Mouse (Mus musculus): ENCODE measurements around the gene Cenpo. TPM values are rescaled to one million over a fixed set of nuclear protein-coding genes. Genes with fewer than 3 reads are reported as not detected.
A peak's percentile ranks its signal among the peaks of the same experiment; 100 is the strongest.

The Cenpo gene
- total RNA-seq, 2 experiments from 2014 or later = 7.0 to 7.3 TPM

- intact Hi-C loops (cut with DNase I) = no loop called here
- peak; percentile 35 for DNase-seq
Observed at GRCm38 (mm10) chr12:4201454-4202200, 32.5 kb downstream of the Cenpo start.

DNA sequence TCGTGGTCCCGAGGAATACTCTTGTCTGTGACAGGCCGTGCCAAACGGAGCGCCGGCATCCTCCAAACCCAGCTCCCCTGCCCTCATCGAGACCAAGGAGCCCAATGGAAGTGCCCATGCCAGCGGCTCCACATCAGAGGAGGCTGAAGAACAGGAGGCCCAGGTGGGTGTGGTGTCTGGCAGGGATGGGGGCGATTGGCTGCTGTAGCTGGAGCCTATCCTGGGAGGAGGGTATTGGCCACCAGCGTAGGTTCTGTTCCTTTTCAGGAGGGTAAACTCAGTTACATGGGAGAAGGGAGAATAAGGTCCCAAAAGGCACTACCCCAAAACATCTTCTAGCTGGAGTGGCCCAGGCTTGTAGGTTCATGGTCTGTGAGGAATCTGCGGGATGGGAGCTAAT lies 34.8 kb downstream of the Cenpo start:
- intact Hi-C loops (cut with DNase I) = no loop called here
- no peak for DNase-seq

GRCm38 (mm10) chr12:4198702-4199101 lies 35.4 kb downstream of the Cenpo start:
- intact Hi-C loops (cut with DNase I) = no loop called here
- no peak for DNase-seq

- intact Hi-C loops (cut with DNase I) = no loop called here
- no peak for DNase-seq
Observed at GRCm38 (mm10) chr12:4194643-4195042, 39.5 kb downstream of the Cenpo start.

DNA sequence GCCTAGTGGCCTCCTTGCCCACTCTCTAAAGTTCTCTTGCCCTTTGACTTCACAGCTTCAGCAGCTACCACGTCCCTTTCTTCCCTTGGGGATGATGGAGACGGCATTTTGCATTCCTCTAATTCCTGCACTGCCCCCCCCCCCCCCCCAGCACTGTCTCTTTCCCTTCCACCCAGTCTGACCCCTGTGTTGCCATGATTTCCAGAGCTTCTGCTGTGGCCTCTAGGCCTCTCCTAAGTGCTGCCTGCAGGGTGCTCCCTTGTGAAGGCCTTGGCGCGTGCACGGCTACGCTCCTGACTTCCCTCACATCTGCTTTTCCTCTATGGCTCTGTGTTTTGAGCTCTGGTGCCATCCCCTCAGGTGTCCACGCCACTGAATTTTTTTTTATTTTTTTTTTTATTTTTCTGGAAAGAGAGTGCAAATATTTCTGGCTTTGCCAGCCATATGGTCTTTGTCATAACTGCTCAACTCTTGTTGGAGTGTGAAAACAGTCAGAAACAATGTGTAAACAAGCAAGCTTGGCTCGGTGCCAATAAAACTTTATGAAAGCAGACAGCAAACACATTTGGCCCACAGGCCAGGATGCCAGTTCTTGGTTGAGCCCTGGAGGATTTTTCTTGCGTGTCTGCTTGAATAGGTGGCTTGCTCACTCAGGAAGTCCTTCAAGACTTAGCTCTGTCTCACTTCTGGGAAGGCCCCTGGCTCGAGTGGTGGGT lies 40.9 kb downstream of the Cenpo start:
- intact Hi-C loops (cut with DNase I) = no loop called here
- DNase-seq = no peak

DNA sequence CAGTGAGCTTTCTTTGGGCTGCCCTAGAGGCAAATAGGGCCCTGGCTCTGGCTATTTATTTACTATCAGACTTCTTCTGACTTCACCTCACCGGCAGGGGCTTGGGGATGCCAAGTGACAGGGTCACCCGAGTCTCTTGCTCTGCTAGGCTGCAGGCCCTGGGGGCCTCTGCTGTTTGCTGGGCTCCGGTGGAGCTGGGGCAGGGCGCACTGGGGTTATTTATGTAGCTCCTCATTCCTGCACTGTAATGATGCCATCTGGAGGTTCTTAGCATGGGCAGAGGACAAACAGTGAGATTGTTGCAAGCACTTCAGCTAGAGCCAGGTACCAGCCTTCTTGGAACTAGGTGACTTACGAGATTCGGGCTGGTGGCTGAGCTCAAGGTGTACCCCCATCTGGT lies 41.6 kb downstream of the Cenpo start:
- intact Hi-C loops (cut with DNase I) = no loop called here
- no peak for DNase-seq

GRCm38 (mm10) chr12:4189060-4189447 lies 45.0 kb downstream of the Cenpo start:
- intact Hi-C loops (cut with DNase I) = no loop called here

GRCm38 (mm10) chr12:4188171-4189059 lies 45.7 kb downstream of the Cenpo start:
- DNase-seq = peak; percentile 78
- intact Hi-C loops (cut with DNase I) = no loop called here

More at GRCm38 (mm10) chr12:4189060-4189447, 45.0 kb downstream of the Cenpo start:
- peak; percentile 48 for DNase-seq

- DNase-seq = no peak
- intact Hi-C loops (cut with DNase I) = no loop called here
Observed at GRCm38 (mm10) chr12:4184648-4185047, 49.4 kb downstream of the Cenpo start.

DNA sequence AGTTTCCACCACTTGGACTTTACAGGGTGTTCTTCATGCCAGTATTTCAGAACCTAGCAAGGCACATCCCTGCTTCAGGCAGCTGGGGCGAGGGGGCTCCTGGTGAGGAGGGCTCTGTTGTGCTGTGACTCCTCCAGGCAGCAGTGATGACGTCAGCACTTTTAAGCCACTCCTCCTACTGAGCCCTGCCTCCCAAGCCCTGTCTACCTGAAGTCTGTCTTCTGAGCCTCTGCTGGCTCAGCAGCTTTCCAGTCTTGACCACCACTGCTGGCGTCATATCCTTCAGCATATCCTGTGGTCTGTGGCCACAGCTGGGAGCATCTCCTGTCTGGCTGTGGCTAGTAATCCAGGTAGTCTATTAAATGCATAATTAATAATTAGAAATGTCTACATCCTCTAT lies 53.6 kb downstream of the Cenpo start:
- intact Hi-C loops (cut with DNase I) = no loop called here
- no peak for DNase-seq

GRCm38 (mm10) chr12:4179671-4180233 lies 54.3 kb downstream of the Cenpo start:
- intact Hi-C loops (cut with DNase I) = no loop called here
- DNase-seq = no peak

DNA sequence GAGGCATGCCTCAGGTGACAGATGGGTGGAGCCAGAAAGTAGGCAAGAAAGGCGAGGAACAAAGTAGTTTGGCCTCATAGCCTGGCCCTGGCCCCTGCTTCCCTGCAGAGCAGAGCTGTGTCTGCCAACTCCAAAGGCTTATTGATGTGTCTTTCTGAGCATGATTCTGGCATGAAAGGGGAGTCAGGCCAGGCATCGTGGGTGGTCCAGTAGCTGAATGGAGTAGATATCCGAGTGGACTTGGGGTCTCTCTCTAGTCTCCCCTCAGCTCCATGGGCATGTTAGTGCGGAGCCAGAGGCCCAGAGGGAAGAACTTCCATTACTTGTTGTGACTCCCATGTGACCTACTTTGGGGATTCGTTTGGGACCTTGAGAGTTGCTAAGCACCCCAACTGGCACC lies 55.3 kb downstream of the Cenpo start:
- intact Hi-C loops (cut with DNase I) = no loop called here
- DNase-seq = peak; percentile 62

DNA sequence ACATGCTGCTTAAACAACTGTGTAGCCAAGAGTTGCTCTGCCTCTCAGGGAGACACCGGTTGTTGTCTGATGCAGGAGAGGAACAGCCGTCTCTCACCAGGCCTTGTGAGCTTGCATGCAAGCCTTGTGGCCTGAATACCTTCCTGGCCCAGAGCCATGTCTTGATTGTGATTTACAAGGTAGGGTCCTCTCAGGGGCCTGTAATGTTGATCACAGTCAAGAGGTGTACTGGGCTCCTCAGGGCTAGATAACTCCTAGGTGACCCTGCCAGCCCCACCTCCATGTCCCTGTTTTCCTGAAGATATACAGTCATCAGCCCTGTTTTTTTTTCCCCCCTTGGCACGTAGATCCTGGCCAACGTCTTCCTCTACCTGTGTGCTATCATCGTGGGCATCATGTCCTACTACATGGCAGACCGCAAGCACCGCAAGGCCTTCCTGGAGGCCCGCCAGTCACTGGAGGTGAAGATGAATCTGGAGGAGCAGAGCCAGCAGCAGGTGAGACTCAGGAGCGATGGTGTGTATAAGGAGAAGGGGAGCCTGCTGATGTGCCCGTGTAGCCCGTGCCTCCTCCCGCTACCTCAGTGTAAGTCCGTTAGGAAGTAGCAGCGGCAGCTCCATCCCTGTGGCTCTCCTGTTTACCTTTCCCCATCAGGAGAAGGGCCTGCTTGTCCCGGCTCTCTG lies 60.8 kb downstream of the Cenpo start:
- intact Hi-C loops (cut with DNase I) = no loop called here
- no peak for DNase-seq

DNA sequence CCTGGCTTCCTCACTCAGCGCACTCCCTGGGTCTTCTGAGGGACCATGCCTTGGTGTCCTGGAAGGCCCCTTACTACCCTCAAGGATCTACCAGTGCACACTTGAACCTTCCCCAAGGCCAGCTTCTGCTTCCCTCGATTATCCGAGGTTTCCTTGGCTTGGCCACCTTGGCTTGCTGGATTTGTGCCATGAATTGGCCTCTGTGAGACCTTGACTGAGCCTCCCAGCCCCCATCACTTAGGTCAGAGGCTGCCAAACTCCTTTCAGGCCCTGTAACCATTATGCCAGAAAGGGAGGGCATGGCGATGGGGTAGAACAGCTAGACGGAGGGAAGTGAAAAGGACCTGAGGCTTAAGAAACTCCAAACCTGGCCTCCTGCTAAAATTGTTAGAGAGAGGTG lies 64.5 kb downstream of the Cenpo start:
- intact Hi-C loops (cut with DNase I) = no loop called here
- peak; percentile 70 for DNase-seq

DNA sequence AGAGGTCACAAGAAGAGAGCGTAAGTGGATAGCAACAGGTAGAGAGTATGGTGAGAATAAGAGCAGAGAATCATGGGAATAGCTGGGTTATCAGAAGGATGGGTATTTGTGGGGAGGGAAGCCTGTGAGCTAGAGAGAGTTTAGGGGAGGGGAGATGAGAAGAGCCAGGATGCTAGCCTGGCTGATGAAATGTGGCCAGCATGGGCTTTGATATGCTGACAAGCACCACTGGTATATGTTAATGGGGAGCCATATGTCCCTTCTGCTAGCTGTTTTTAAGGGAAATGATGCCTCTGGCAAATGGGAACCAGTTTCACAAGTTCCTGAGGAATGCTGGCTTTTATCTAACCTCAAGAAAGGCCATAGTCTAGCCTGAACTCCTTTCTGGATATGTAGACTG lies 65.0 kb downstream of the Cenpo start:
- no peak for DNase-seq
- intact Hi-C loops (cut with DNase I) = no loop called here

DNA sequence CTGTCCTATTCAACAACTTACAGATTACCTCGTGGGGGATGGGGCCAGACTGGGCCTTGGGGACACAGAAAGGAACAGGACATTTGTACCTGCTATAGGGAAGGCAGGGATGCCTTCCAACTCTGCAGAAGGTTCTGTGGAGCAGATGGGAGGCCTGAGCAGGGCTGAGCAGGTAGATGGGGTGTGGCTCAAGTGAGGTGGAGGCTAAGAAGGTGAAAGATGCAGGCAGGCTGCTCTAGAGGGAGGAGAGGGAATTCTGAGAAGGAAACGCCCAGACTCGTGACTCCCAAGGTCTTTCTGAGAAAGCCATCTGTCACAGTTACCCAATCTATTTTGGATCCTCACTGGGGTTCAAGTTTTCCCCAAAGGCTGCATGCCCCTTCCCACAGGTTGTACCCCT lies 67.1 kb downstream of the Cenpo start:
- intact Hi-C loops (cut with DNase I) = no loop called here
- DNase-seq = no peak

- DNase-seq = no peak
- intact Hi-C loops (cut with DNase I) = no loop called here
Observed at GRCm38 (mm10) chr12:4162886-4163285, 71.2 kb downstream of the Cenpo start.

DNA sequence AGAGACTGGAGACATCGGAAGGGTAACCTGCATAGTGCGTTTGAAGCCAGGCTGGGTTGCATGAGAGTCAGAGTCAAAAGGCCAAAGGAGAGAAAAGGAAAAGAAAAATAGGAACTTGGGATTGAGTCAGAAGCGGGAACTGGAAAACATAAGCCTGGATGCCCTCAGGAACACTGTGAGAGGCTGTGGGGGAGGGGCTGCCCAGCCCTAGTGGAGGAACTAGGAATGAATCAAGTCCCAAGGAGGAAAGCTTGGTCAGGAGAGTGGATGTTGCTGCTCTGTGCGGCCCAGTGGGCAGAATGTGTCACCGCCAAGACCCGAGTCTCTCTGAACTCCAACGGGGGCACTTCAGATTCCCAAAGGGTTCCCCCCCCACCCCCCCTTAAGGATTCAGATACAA lies 73.8 kb downstream of the Cenpo start:
- intact Hi-C loops (cut with DNase I) = no loop called here
- peak; percentile 23 for DNase-seq

DNA sequence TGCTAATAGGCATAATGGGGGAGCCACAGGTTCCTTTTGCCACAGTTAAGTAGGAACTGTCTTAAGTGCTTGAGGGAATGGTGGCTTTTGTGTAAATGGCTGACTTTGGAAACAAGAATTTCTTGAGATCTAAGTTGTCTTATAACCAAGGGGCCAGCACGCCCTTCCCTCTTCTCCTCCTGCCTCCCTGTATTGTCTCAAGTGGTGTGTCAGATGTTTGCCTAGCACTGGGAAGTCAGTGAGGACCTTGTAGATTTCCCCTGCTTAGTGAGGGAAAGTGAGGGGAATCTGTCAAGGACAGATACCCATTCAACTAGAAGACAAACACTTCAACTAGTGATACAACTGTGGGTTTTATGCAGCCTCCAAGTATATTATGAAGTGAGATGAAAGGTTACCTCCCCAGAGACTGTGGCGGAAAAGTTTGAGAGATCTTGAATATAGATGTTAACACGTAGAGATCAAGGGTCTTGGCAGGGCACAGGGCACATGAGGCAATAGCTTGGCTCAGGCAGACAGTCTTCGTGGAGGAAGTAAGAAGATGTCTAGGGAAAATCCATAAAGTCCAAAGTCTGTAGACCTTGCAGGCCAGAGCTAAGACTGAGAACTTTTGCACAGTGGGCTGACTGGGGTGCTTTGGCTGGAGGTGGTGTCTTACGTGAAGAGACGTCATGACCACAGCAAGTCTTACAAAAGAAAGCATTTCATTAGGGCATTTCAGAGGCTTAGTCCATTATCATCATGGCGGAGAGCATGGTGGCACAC lies 75.0 kb downstream of the Cenpo start:
- DNase-seq = no peak
- intact Hi-C loops (cut with DNase I) = no loop called here

- intact Hi-C loops (cut with DNase I) = no loop called here
Observed at GRCm38 (mm10) chr12:4158179-4158578, 75.9 kb downstream of the Cenpo start.

More at GRCm38 (mm10) chr12:4158179-4158578, 75.9 kb downstream of the Cenpo start:
- DNase-seq = no peak
